Mouse (Mus musculus) forebrain, embryonic 16.5 days (tissue): ENCODE data around the gene Gnptg. TPM values are rescaled to one million over a fixed set of nuclear protein-coding genes. Genes with fewer than 3 reads are reported as not detected.

ENCODE experiments used
- ATAC-seq: fragments of 200-750 bp; cut with Nextera tagmentation; 2 replicates; pipeline ENCODE4 v1.8.0; 2017; ENCODE audit warnings: mild to moderate bottlenecking, moderate library complexity
- H3K27ac ChIP-seq: fragments of 300-500 bp; sonication (generic); 2 replicates; pipeline ENCODE4 v1.5.1; 2014; ENCODE audit warnings: low read length, control low read depth
- H3K27me3 ChIP-seq: fragments of 300-500 bp; sonication (generic); replicated peaks from 2 replicates; pipeline ENCODE4 v1.6.1; 2014; ENCODE audit warnings: low read length; ENCODE audit not compliant: control insufficient read depth, insufficient read depth
- H3K36me3 ChIP-seq: fragments of 300-500 bp; sonication (generic); 2 replicates; pipeline ENCODE4 v1.6.1; 2014; ENCODE audit not compliant: control insufficient read depth, insufficient read depth
- H3K4me1 ChIP-seq: fragments of 300-500 bp; sonication (generic); replicated peaks from 2 replicates; pipeline ENCODE4 v1.6.1; 2014; ENCODE audit warnings: low read length; ENCODE audit not compliant: control insufficient read depth, insufficient read depth
- H3K4me2 ChIP-seq: fragments of 300-500 bp; sonication (generic); 2 replicates; pipeline ENCODE4 v1.6.1; 2014; ENCODE audit warnings: mild to moderate bottlenecking, low read length, control low read depth
- H3K4me3 ChIP-seq: fragments of 300-500 bp; sonication (generic); replicated peaks from 2 replicates; pipeline ENCODE4 v1.5.1; 2014; ENCODE audit warnings: mild to moderate bottlenecking, low read length, control low read depth
- H3K9ac ChIP-seq: fragments of 300-500 bp; sonication (generic); replicated peaks from 2 replicates; pipeline ENCODE4 v1.6.1; 2014; ENCODE audit warnings: low read depth, low read length, control low read depth
- H3K9me3 ChIP-seq: fragments of 300-500 bp; sonication (generic); 2 replicates; pipeline ENCODE4 v1.6.1; 2016; ENCODE audit warnings: low read length; ENCODE audit not compliant: control insufficient read depth
- WGBS: fragments of 180-500 bp; shearing (Covaris S2); extraction: QIAGEN DNeasy Blood & Tissue Kit; methylation state at CpG from one replicate; pipeline ENCODE4 v1.1.7; 2014; 5-methylcytosine and 5-hydroxymethylcytosine counted together
- polyA plus RNA-seq: library from polyadenylated mRNA; unstranded; fragments of >200 nt; fragmentation: Nextera tagmentation; extraction: Ambion mirVana; gene quantifications from 2 replicates; pipeline ENCODE4 v1.2.1, GENCODE M21; 2015

The Gnptg gene
- polyA plus RNA-seq, 1 experiment from 2014 or later, result 99.9 TPM

GRCm38 (mm10) chr17:25211705-25212104 lies 28.2 kb downstream of the Gnptg start:
- H3K4me1 ChIP-seq, result no peaks in the 10 kb centered on the region
- H3K9ac ChIP-seq, result no peak overlapping the region
- WGBS, result 90% methylated on average over 4 of the region's 4 CpGs
- no peak for ATAC-seq
- H3K9me3 ChIP-seq, result no peaks in the 10 kb centered on the region
- no peak overlapping the region for H3K4me3 ChIP-seq
- H3K27ac ChIP-seq, result no peak overlapping the region
- peaks cover 43% of the 10 kb centered on the region for H3K36me3 ChIP-seq
- no peaks in the 10 kb centered on the region for H3K27me3 ChIP-seq
- no peak overlapping the region for H3K4me2 ChIP-seq

- Histone ChIP-seq H3K27me3 (no peaks in the 10 kb centered on the region), H3K4me3 (no peak overlapping the region), H3K27ac (no peak overlapping the region), H3K4me2 (no peak overlapping the region), H3K4me1 (no peaks in the 10 kb centered on the region), H3K9ac (no peak overlapping the region), H3K36me3 (peaks cover 43% of the 10 kb centered on the region), H3K9me3 (no peaks in the 10 kb centered on the region)
- no peak for ATAC-seq
- 79% methylated on average over 15 of the region's 15 CpGs for WGBS
Observed at GRCm38 (mm10) chr17:25210680-25211466, 29.1 kb downstream of the Gnptg start.

- Histone ChIP-seq H3K27me3 (no peaks in the 10 kb centered on the region), H3K4me2 (no peak overlapping the region), H3K4me1 (no peaks in the 10 kb centered on the region), H3K27ac (no peak overlapping the region), H3K4me3 (no peak overlapping the region), H3K9me3 (no peaks in the 10 kb centered on the region), H3K9ac (no peak overlapping the region), H3K36me3 (peaks cover 38% of the 10 kb centered on the region)
- ATAC-seq, result no peak
- 89% methylated on average over 4 of the region's 4 CpGs for WGBS
Observed at GRCm38 (mm10) chr17:25210006-25210405, 29.9 kb downstream of the Gnptg start.

GRCm38 (mm10) chr17:25202401-25202800 lies 37.5 kb downstream of the Gnptg start:
- Histone ChIP-seq H3K4me2 (no peak overlapping the region), H3K4me1 (no peaks in the 10 kb centered on the region), H3K27ac (no peak overlapping the region), H3K9me3 (no peaks in the 10 kb centered on the region), H3K36me3 (peaks cover 17% of the 10 kb centered on the region), H3K4me3 (no peak overlapping the region), H3K9ac (no peak overlapping the region), H3K27me3 (no peaks in the 10 kb centered on the region)
- ATAC-seq, result no peak
- WGBS, result 93% methylated on average over 4 of the region's 4 CpGs

- 2% methylated on average over 16 of the region's 16 CpGs for WGBS
- no peaks in the 10 kb centered on the region for H3K36me3 ChIP-seq
- peak overlapping the region; percentile 86 for H3K9ac ChIP-seq
- H3K4me2 ChIP-seq, result peak overlapping the region; percentile 94
- H3K9me3 ChIP-seq, result no peaks in the 10 kb centered on the region
- peak overlapping the region; percentile 91 for H3K4me3 ChIP-seq
- H3K4me1 ChIP-seq, result peaks cover 32% of the 10 kb centered on the region
- H3K27me3 ChIP-seq, result no peaks in the 10 kb centered on the region
- no peak for ATAC-seq
- H3K27ac ChIP-seq, result no peak overlapping the region
Observed at GRCm38 (mm10) chr17:25189091-25189490, 50.8 kb downstream of the Gnptg start.

- Histone ChIP-seq H3K9ac (peak within 1 kb of the TSS; percentile 86), H3K9me3 (no peaks in the 10 kb centered on the region), H3K4me2 (peak within 1 kb of the TSS; percentile 94), H3K27ac (peak within 1 kb of the TSS; percentile 70), H3K36me3 (no peaks in the 10 kb centered on the region), H3K4me1 (peaks cover 36% of the 10 kb centered on the region), H3K27me3 (no peaks in the 10 kb centered on the region), H3K4me3 (peak within 1 kb of the TSS; percentile 91)
- peak; percentile 18 for ATAC-seq
- under 1% methylated on average over 77 of the region's 104 CpGs for WGBS
Observed at GRCm38 (mm10) chr17:25188150-25189031, 51.5 kb downstream of the Gnptg start, which contains the start of gene Unkl. Unkl (plus strand) TSS chr17:25188397.

GRCm38 (mm10) chr17:25187784-25188149 lies 52.2 kb downstream of the Gnptg start:
- Histone ChIP-seq H3K9ac (peak overlapping the region; percentile 86), H3K27ac (peak overlapping the region; percentile 67), H3K4me1 (peaks cover 37% of the 10 kb centered on the region), H3K27me3 (no peaks in the 10 kb centered on the region), H3K4me2 (peak overlapping the region; percentile 94), H3K9me3 (no peaks in the 10 kb centered on the region), H3K4me3 (peak overlapping the region; percentile 91), H3K36me3 (no peaks in the 10 kb centered on the region)
- 5% methylated on average over 11 of the region's 11 CpGs for WGBS
- no peak for ATAC-seq

- peak; percentile 5 for ATAC-seq
- peak overlapping the region; percentile 96 for H3K4me3 ChIP-seq
- H3K27ac ChIP-seq, result no peak overlapping the region
- H3K36me3 ChIP-seq, result no peaks in the 10 kb centered on the region
- peak overlapping the region; percentile 70 for H3K9ac ChIP-seq
- H3K4me1 ChIP-seq, result peaks cover 35% of the 10 kb centered on the region
- peak overlapping the region; percentile 100 for H3K4me2 ChIP-seq
- H3K27me3 ChIP-seq, result no peaks in the 10 kb centered on the region; the same call in 1 of the 2 replicates
- H3K9me3 ChIP-seq, result no peaks in the 10 kb centered on the region
- 9% methylated on average over 17 of the region's 17 CpGs for WGBS
Observed at GRCm38 (mm10) chr17:25184961-25185360, 55.0 kb downstream of the Gnptg start.

GRCm38 (mm10) chr17:25184129-25184691 lies 55.7 kb downstream of the Gnptg start, which contains the start of gene BC003965:
BC003965 (plus strand) TSS chr17:25184554.
- Histone ChIP-seq H3K9me3 (no peaks in the 10 kb centered on the region), H3K4me2 (peak within 1 kb of the TSS; percentile 100), H3K27me3 (no peaks in the 10 kb centered on the region; the same call in 1 of the 2 replicates), H3K36me3 (no peaks in the 10 kb centered on the region), H3K9ac (peak within 1 kb of the TSS; percentile 88), H3K4me1 (peaks cover 28% of the 10 kb centered on the region), H3K27ac (peak within 1 kb of the TSS; percentile 95), H3K4me3 (peak within 1 kb of the TSS; percentile 96)
- ATAC-seq, result peak; percentile 91
- under 1% methylated on average over 50 of the region's 50 CpGs for WGBS
